Mouse (Mus musculus): ENCODE results near the gene Abca14. TPM values are rescaled to one million over a fixed set of nuclear protein-coding genes. Genes with fewer than 3 reads are reported as not detected.

Abca14 gene
- polyA plus RNA-seq (2012; rRNA removed), result not detected in 2 replicates

GRCm38 (mm10) chr7:120203789-120204188 is at the start of gene Abca14:
Gene Abca14 (plus strand): TSS chr7:120203961.

GRCm38 (mm10) chr7:120173603-120174244 is 30.0 kb upstream of the Abca14 start, which contains the start of gene Anks4b:
Gene Anks4b (plus strand): TSS chr7:120173858.

GRCm38 (mm10) chr7:120201771-120202170 is 2.0 kb upstream of the Abca14 start, which contains the start of gene Crym:
Gene Crym (minus strand): TSS chr7:120202111.

GRCm38 (mm10) chr7:120328087-120328793 is 124.5 kb downstream of the Abca14 start, which contains the start of gene Abca15:
Gene Abca15 (plus strand): TSS chr7:120328670.

Other genes with a start within 250 kb of the Abca14 start
- 0.10 and 0.27 TPM in 2 replicates for gene Dnah3, start 108.7 kb upstream of the Abca14 start, polyA plus RNA-seq (2012; rRNA removed)
- gene Tmem159, start 101.6 kb upstream of the Abca14 start, polyA plus RNA-seq (2012; rRNA removed), result 7.0 and 7.6 TPM in 2 replicates
- gene Zp2, start 58.7 kb upstream of the Abca14 start, polyA plus RNA-seq (2012; rRNA removed), result 0.19 and 0.21 TPM in 2 replicates
- 0.01 and 0.04 TPM in 2 replicates for gene Anks4b, start 30.1 kb upstream of the Abca14 start, polyA plus RNA-seq (2012; rRNA removed)
- 66.0 and 84.8 TPM in 2 replicates for gene Crym, start 1.9 kb upstream of the Abca14 start, polyA plus RNA-seq (2012; rRNA removed)
- gene Abca15, start 124.7 kb downstream of the Abca14 start, polyA plus RNA-seq (2012; rRNA removed), result not detected in 2 replicates
- gene Abca16, start 205.7 kb downstream of the Abca14 start, polyA plus RNA-seq (2012; rRNA removed), result not detected in 2 replicates